Mouse (Mus musculus): ENCODE measurements around the gene Lrfn1. TPM values are rescaled to one million over a fixed set of nuclear protein-coding genes. Genes with fewer than 3 reads are reported as not detected.

Gene Lrfn1
- 1.7 TPM in 2 replicates for polyA plus RNA-seq (2014; fragmentation: Nextera tagmentation; extraction: Ambion mirVana)

- H3K9me3 ChIP-seq (ENCODE audit: control insufficient read depth, low read length): no peaks in the 10 kb centered on the region
- no peaks in the 10 kb centered on the region for H3K36me3 ChIP-seq (ENCODE audit: control insufficient read depth, insufficient read depth, low read length)
- H3K4me1 ChIP-seq (replicated peaks; ENCODE audit: control insufficient read depth, insufficient read depth, low read length): peaks cover 11% of the 10 kb centered on the region; the same call in 1 of the 2 replicates
- H3K27me3 ChIP-seq (replicated peaks; ENCODE audit: control insufficient read depth, insufficient read depth, low read length): no peaks in the 10 kb centered on the region
- no peak for DNase-seq (ENCODE audit: low spot score)
- peak; percentile 49 for ATAC-seq (replicated peaks; ENCODE audit: low FRiP score)
- peak within 1 kb of the TSS; percentile 69 for H3K9ac ChIP-seq (ENCODE audit: low read depth, low read length)
- peak within 1 kb of the TSS; percentile 99 for H3K4me2 ChIP-seq
- whole genome bisulfite sequencing: 1% methylated on average over 42 of the region's 97 CpGs
- peak within 1 kb of the TSS; percentile 83 for H3K4me3 ChIP-seq (ENCODE audit: low read depth, low read length)
- H3K27ac ChIP-seq (ENCODE audit: low read depth, low read length): no peak within 1 kb of the TSS; the same call in 1 of the 2 replicates
These were observed at the start of gene Lrfn1 for GRCm38 (mm10) chr7:28451531-28452360. TSS of gene Lrfn1 (plus strand) at chr7:28451980.

DNA sequence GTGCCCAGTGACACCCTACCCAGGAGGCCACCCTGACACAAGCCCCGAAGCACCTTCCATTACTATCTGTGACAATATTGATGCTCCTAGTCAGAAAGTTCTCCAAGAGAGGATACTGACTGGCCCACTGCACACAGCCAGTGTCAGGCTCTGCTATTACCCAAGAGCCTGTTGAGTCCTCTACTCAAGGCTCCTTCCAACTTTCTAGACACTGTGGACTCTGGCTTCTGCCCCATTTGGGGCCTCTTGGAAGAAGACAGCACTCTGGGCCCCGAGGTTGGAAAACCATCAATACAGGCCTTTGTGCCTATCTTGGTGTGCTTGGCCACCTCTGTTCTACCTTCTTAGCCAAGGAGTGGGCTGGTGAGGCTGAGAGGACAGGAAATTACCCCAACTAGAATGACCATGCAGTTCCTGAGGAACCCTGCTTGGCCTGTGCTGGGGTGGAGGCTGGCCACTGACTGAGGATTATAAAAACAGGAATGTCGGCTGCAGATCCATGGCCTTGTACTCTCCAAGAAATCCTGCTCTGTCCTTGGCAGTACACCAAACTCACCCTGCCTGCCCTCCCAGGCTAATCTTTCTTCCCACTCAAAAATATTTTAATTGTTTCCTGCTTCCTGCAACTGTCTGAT lies 40.8 kb upstream of the Lrfn1 start:
- DNase-seq (ENCODE audit: low spot score) (no peak), ATAC-seq (replicated peaks; ENCODE audit: low FRiP score) (no peak)
- no peak overlapping the region for H3K4me2 ChIP-seq
- no peaks in the 10 kb centered on the region for H3K9me3 ChIP-seq (ENCODE audit: control insufficient read depth, low read length)
- 81% methylated on average over 3 of the region's 3 CpGs for WGBS
- H3K27me3 ChIP-seq (replicated peaks; ENCODE audit: control insufficient read depth, insufficient read depth, low read length): no peaks in the 10 kb centered on the region
- H3K4me3 ChIP-seq (ENCODE audit: low read depth, low read length): no peak overlapping the region
- H3K4me1 ChIP-seq (replicated peaks; ENCODE audit: control insufficient read depth, insufficient read depth, low read length): no peaks in the 10 kb centered on the region
- no peak overlapping the region for H3K27ac ChIP-seq (ENCODE audit: low read depth, low read length)
- no peak overlapping the region for H3K9ac ChIP-seq (ENCODE audit: low read depth, low read length)
- peaks cover 38% of the 10 kb centered on the region for H3K36me3 ChIP-seq (ENCODE audit: control insufficient read depth, insufficient read depth, low read length)

DNA sequence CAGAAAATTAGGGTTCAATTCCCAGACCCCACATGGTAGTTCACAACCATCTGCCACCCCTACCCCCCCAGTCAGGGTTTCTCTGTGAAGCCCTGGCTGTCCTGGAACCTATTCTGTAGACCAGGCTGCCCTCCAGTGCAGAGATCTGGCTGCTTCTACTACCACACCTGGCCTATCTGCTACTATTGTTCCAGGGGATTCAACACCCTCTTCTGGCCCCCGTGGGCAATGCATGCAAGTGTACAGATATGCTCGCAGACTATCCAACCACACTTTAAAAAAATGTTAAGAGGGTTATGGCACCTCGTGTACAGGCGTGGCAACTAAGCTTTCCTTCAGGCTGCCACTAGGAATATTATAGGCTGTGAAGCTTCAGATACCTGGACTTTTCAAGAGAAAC lies 39.0 kb upstream of the Lrfn1 start:
- peaks cover 32% of the 10 kb centered on the region for H3K36me3 ChIP-seq (ENCODE audit: control insufficient read depth, insufficient read depth, low read length)
- no peaks in the 10 kb centered on the region for H3K9me3 ChIP-seq (ENCODE audit: control insufficient read depth, low read length)
- no peak for DNase-seq (ENCODE audit: low spot score)
- H3K4me1 ChIP-seq (replicated peaks; ENCODE audit: control insufficient read depth, insufficient read depth, low read length): no peaks in the 10 kb centered on the region
- no peak overlapping the region for H3K4me3 ChIP-seq (ENCODE audit: low read depth, low read length)
- no peak overlapping the region; the same call in 1 of the 2 replicates for H3K9ac ChIP-seq (ENCODE audit: low read depth, low read length)
- 74% methylated on average over 4 of the region's 4 CpGs for WGBS
- no peak overlapping the region for H3K4me2 ChIP-seq
- H3K27ac ChIP-seq (ENCODE audit: low read depth, low read length): no peak overlapping the region
- no peaks in the 10 kb centered on the region for H3K27me3 ChIP-seq (replicated peaks; ENCODE audit: control insufficient read depth, insufficient read depth, low read length)
- no peak; the same call in 1 of the 2 replicates for ATAC-seq (replicated peaks; ENCODE audit: low FRiP score)

DNA sequence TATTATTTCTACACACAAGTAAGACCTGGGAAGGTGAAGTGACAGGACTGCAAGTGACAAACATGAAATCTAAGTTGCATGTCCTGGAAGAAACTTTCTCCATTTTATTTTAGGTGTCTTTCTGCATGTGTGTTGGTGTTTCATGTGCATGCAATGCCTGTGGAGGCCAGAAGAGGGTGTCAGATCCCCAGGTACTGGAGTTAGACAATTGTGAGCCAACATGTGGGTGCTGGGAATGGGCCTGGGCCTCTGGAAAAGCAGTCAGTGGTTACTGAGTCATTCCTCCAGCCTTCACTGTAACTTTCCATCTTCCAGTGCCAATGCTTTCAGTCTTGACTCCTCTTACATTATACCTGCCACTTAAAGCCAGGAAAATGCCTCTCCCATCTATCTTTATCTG lies 34.4 kb upstream of the Lrfn1 start:
- no peak for DNase-seq (ENCODE audit: low spot score)
- Histone ChIP-seq H3K4me3 (ENCODE audit: low read depth, low read length) (no peak overlapping the region), H3K36me3 (ENCODE audit: control insufficient read depth, insufficient read depth, low read length) (peaks cover 52% of the 10 kb centered on the region), H3K27ac (ENCODE audit: low read depth, low read length) (no peak overlapping the region), H3K4me1 (replicated peaks; ENCODE audit: control insufficient read depth, insufficient read depth, low read length) (no peaks in the 10 kb centered on the region), H3K9ac (ENCODE audit: low read depth, low read length) (no peak overlapping the region), H3K4me2 (no peak overlapping the region), H3K27me3 (replicated peaks; ENCODE audit: control insufficient read depth, insufficient read depth, low read length) (no peaks in the 10 kb centered on the region), H3K9me3 (ENCODE audit: control insufficient read depth, low read length) (no peaks in the 10 kb centered on the region)
- no peak for ATAC-seq (replicated peaks; ENCODE audit: low FRiP score)

GRCm38 (mm10) chr7:28418096-28418670 lies 33.6 kb upstream of the Lrfn1 start:
- Histone ChIP-seq H3K27me3 (replicated peaks; ENCODE audit: control insufficient read depth, insufficient read depth, low read length) (no peaks in the 10 kb centered on the region), H3K9ac (ENCODE audit: low read depth, low read length) (no peak overlapping the region), H3K36me3 (ENCODE audit: control insufficient read depth, insufficient read depth, low read length) (peaks cover 55% of the 10 kb centered on the region), H3K4me3 (ENCODE audit: low read depth, low read length) (no peak overlapping the region), H3K27ac (ENCODE audit: low read depth, low read length) (no peak overlapping the region), H3K4me2 (no peak overlapping the region), H3K9me3 (ENCODE audit: control insufficient read depth, low read length) (no peaks in the 10 kb centered on the region), H3K4me1 (replicated peaks; ENCODE audit: control insufficient read depth, insufficient read depth, low read length) (no peaks in the 10 kb centered on the region)
- ATAC-seq (replicated peaks; ENCODE audit: low FRiP score) (no peak), DNase-seq (ENCODE audit: low spot score) (no peak)
- 90% methylated on average over 8 of the region's 8 CpGs for WGBS

- peaks cover 49% of the 10 kb centered on the region for H3K36me3 ChIP-seq (ENCODE audit: control insufficient read depth, insufficient read depth, low read length)
- no peak overlapping the region for H3K4me2 ChIP-seq
- ATAC-seq (replicated peaks; ENCODE audit: low FRiP score) (no peak), DNase-seq (ENCODE audit: low spot score) (no peak)
- no peaks in the 10 kb centered on the region for H3K27me3 ChIP-seq (replicated peaks; ENCODE audit: control insufficient read depth, insufficient read depth, low read length)
- no peaks in the 10 kb centered on the region for H3K4me1 ChIP-seq (replicated peaks; ENCODE audit: control insufficient read depth, insufficient read depth, low read length)
- WGBS: 98% methylated on average over 2 of the region's 2 CpGs
- H3K4me3 ChIP-seq (ENCODE audit: low read depth, low read length): no peak overlapping the region
- H3K27ac ChIP-seq (ENCODE audit: low read depth, low read length): no peak overlapping the region
- H3K9me3 ChIP-seq (ENCODE audit: control insufficient read depth, low read length): no peaks in the 10 kb centered on the region
- H3K9ac ChIP-seq (ENCODE audit: low read depth, low read length): no peak overlapping the region
These were observed 32.4 kb upstream of the Lrfn1 start for GRCm38 (mm10) chr7:28419416-28419815.

- no peaks in the 10 kb centered on the region for H3K27me3 ChIP-seq (replicated peaks; ENCODE audit: control insufficient read depth, insufficient read depth, low read length)
- DNase-seq (ENCODE audit: low spot score): no peak
- H3K9ac ChIP-seq (ENCODE audit: low read depth, low read length): no peak overlapping the region
- no peak overlapping the region for H3K4me3 ChIP-seq (ENCODE audit: low read depth, low read length)
- H3K4me1 ChIP-seq (replicated peaks; ENCODE audit: control insufficient read depth, insufficient read depth, low read length): no peaks in the 10 kb centered on the region
- ATAC-seq (replicated peaks; ENCODE audit: low FRiP score): no peak
- H3K36me3 ChIP-seq (ENCODE audit: control insufficient read depth, insufficient read depth, low read length): peaks cover 37% of the 10 kb centered on the region
- no peak overlapping the region for H3K27ac ChIP-seq (ENCODE audit: low read depth, low read length)
- WGBS: 81% methylated on average over 1 of the region's 1 CpGs
- H3K4me2 ChIP-seq: no peak overlapping the region
- H3K9me3 ChIP-seq (ENCODE audit: control insufficient read depth, low read length): no peaks in the 10 kb centered on the region
These were observed 28.8 kb upstream of the Lrfn1 start for GRCm38 (mm10) chr7:28423018-28423417.

GRCm38 (mm10) chr7:28427738-28428137 lies 24.0 kb upstream of the Lrfn1 start:
- DNase-seq (ENCODE audit: low spot score) (no peak), ATAC-seq (replicated peaks; ENCODE audit: low FRiP score) (no peak)
- no peak overlapping the region for H3K4me2 ChIP-seq
- H3K9me3 ChIP-seq (ENCODE audit: control insufficient read depth, low read length): no peaks in the 10 kb centered on the region
- no peak overlapping the region for H3K4me3 ChIP-seq (ENCODE audit: low read depth, low read length)
- no peak overlapping the region for H3K9ac ChIP-seq (ENCODE audit: low read depth, low read length)
- H3K27ac ChIP-seq (ENCODE audit: low read depth, low read length): no peak overlapping the region
- H3K27me3 ChIP-seq (replicated peaks; ENCODE audit: control insufficient read depth, insufficient read depth, low read length): no peaks in the 10 kb centered on the region
- peaks cover 9% of the 10 kb centered on the region; the same call in 1 of the 2 replicates for H3K36me3 ChIP-seq (ENCODE audit: control insufficient read depth, insufficient read depth, low read length)
- peaks cover 23% of the 10 kb centered on the region for H3K4me1 ChIP-seq (replicated peaks; ENCODE audit: control insufficient read depth, insufficient read depth, low read length)

Measured in liver, embryonic 11.5 days (tissue).